Mouse (Mus musculus): ENCODE measurements around the gene Dlst.

- no peak for TF ChIP-seq CTCF (IDR thresholded peaks at IDR 0.05; ENCODE audit: low read depth)
- TF ChIP-seq EP300 (optimal IDR thresholded peaks at IDR 0.05): no peak
These were observed 12.5 kb downstream of the Dlst start for GRCm38 (mm10) chr12:85123108-85123530.
